Mouse (Mus musculus): ENCODE measurements around the gene Cbr1. TPM values are rescaled to one million over a fixed set of nuclear protein-coding genes. Genes with fewer than 3 reads are reported as not detected.

Cbr1 gene
- polyA plus RNA-seq, 1 experiment from 2014 or later = 137 TPM

- peaks cover 2% of the 10 kb centered on the region; the same call in 1 of the 2 replicates for H3K36me3 ChIP-seq (ENCODE audit: control insufficient read depth, insufficient read depth)
- no peak for ATAC-seq
- H3K9me3 ChIP-seq (ENCODE audit: control insufficient read depth, low read length) = no peaks in the 10 kb centered on the region
- H3K27ac ChIP-seq (ENCODE audit: low read length) = no peak overlapping the region
- H3K4me2 ChIP-seq (ENCODE audit: low read length) = no peak overlapping the region
- no peaks in the 10 kb centered on the region for H3K4me1 ChIP-seq (replicated peaks; ENCODE audit: control insufficient read depth, insufficient read depth, low read length)
- H3K4me3 ChIP-seq (replicated peaks; ENCODE audit: low read length) = no peak overlapping the region
- H3K27me3 ChIP-seq (replicated peaks; ENCODE audit: control insufficient read depth, insufficient read depth, low read length) = no peaks in the 10 kb centered on the region
- WGBS = 77% methylated on average over 6 of the region's 6 CpGs
- no peak overlapping the region for H3K9ac ChIP-seq (replicated peaks; ENCODE audit: low read depth, low read length)
Measured at GRCm38 (mm10) chr16:93581125-93581524, 24.5 kb upstream of the Cbr1 start.

DNA sequence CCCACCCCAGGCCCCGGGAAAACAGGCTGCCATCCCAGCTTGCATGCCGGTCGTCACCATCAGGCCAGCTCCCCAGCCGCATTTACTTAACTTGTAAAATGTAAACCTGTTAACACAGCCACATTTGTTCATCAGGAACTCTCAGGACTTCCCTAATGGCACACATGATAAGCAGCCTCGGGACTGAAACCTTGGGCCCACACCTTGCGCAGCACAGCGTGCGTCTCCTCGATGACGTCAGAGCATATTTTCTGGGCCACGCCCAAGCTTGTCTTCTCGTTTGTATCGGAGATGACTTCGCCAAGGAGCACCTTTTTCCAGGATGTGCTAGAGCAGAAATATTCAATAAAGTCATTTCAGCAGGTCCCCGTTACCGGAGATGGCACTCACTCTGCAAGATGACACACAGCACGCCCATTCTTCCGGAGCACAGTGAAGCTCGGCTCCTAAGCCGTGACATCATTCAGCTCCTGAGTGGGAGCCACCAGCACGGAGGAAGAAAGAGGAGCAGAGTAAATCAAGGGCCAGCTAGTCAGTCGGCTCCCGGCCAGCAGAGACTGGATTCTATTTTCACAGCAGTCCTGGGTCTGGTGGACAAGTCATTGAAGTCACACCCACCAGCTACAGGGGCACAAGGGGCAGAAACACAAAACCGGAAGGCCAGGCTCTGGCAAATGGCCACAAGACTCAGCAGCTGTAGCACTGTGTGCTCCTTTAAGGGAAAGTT is 20.5 kb upstream of the Cbr1 start:
- Histone ChIP-seq H3K4me3 (replicated peaks; ENCODE audit: low read length) (no peak overlapping the region), H3K36me3 (ENCODE audit: control insufficient read depth, insufficient read depth) (peaks cover 6% of the 10 kb centered on the region; the same call in 1 of the 2 replicates), H3K9ac (replicated peaks; ENCODE audit: low read depth, low read length) (no peak overlapping the region), H3K27me3 (replicated peaks; ENCODE audit: control insufficient read depth, insufficient read depth, low read length) (no peaks in the 10 kb centered on the region), H3K9me3 (ENCODE audit: control insufficient read depth, low read length) (no peaks in the 10 kb centered on the region), H3K27ac (ENCODE audit: low read length) (no peak overlapping the region), H3K4me1 (replicated peaks; ENCODE audit: control insufficient read depth, insufficient read depth, low read length) (no peaks in the 10 kb centered on the region), H3K4me2 (ENCODE audit: low read length) (no peak overlapping the region)
- no peak for ATAC-seq
- WGBS = 93% methylated on average over 24 of the region's 24 CpGs

DNA sequence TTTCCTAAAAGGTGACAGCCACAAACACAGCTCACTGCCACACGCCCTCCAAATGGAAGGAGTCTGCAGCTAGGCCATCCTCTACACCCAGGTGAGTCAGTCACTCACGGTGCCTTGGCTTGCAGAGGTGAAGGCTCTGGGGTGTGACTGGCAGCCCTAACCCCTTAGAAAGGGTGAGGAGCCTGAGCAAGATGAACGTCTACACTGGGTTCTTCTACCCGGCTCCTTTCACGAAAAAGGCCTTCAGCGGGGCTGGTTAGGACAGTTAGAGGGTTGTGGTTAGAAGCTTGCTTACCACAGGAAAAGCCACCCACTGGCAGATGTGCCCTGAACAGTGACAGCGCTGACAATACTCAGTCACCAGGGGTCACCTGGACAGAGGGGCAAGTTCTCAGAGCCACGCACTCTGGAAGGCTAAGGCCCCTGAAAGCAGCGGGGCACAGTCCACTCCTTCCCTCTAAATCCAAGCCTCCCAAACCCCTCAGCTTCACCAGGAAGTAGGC is 19.9 kb upstream of the Cbr1 start:
- H3K9ac ChIP-seq (replicated peaks; ENCODE audit: low read depth, low read length) = no peak overlapping the region
- no peak for ATAC-seq
- no peak overlapping the region for H3K4me2 ChIP-seq (ENCODE audit: low read length)
- H3K27me3 ChIP-seq (replicated peaks; ENCODE audit: control insufficient read depth, insufficient read depth, low read length) = no peaks in the 10 kb centered on the region
- H3K4me3 ChIP-seq (replicated peaks; ENCODE audit: low read length) = no peak overlapping the region
- no peaks in the 10 kb centered on the region for H3K4me1 ChIP-seq (replicated peaks; ENCODE audit: control insufficient read depth, insufficient read depth, low read length)
- peaks cover 8% of the 10 kb centered on the region; the same call in 1 of the 2 replicates for H3K36me3 ChIP-seq (ENCODE audit: control insufficient read depth, insufficient read depth)
- WGBS = 90% methylated on average over 9 of the region's 9 CpGs
- H3K27ac ChIP-seq (ENCODE audit: low read length) = no peak overlapping the region
- H3K9me3 ChIP-seq (ENCODE audit: control insufficient read depth, low read length) = no peaks in the 10 kb centered on the region

- no peaks in the 10 kb centered on the region for H3K27me3 ChIP-seq (replicated peaks; ENCODE audit: control insufficient read depth, insufficient read depth, low read length)
Measured at GRCm38 (mm10) chr16:93586382-93586781, 19.3 kb upstream of the Cbr1 start.

GRCm38 (mm10) chr16:93588281-93588680 is 17.4 kb upstream of the Cbr1 start:
- Histone ChIP-seq H3K36me3 (ENCODE audit: control insufficient read depth, insufficient read depth) (peaks cover 9% of the 10 kb centered on the region; the same call in 1 of the 2 replicates), H3K4me2 (ENCODE audit: low read length) (no peak overlapping the region), H3K4me1 (replicated peaks; ENCODE audit: control insufficient read depth, insufficient read depth, low read length) (no peaks in the 10 kb centered on the region), H3K9ac (replicated peaks; ENCODE audit: low read depth, low read length) (no peak overlapping the region), H3K27ac (ENCODE audit: low read length) (no peak overlapping the region), H3K9me3 (ENCODE audit: control insufficient read depth, low read length) (no peaks in the 10 kb centered on the region), H3K27me3 (replicated peaks; ENCODE audit: control insufficient read depth, insufficient read depth, low read length) (no peaks in the 10 kb centered on the region), H3K4me3 (replicated peaks; ENCODE audit: low read length) (no peak overlapping the region)
- 43% methylated on average over 4 of the region's 4 CpGs for WGBS
- no peak for ATAC-seq

More at GRCm38 (mm10) chr16:93586382-93586781, 19.3 kb upstream of the Cbr1 start:
- Histone ChIP-seq H3K9me3 (ENCODE audit: control insufficient read depth, low read length) (no peaks in the 10 kb centered on the region), H3K4me3 (replicated peaks; ENCODE audit: low read length) (no peak overlapping the region), H3K9ac (replicated peaks; ENCODE audit: low read depth, low read length) (no peak overlapping the region), H3K27ac (ENCODE audit: low read length) (no peak overlapping the region), H3K36me3 (ENCODE audit: control insufficient read depth, insufficient read depth) (peaks cover 8% of the 10 kb centered on the region; the same call in 1 of the 2 replicates), H3K4me1 (replicated peaks; ENCODE audit: control insufficient read depth, insufficient read depth, low read length) (no peaks in the 10 kb centered on the region), H3K4me2 (ENCODE audit: low read length) (no peak overlapping the region)
- ATAC-seq = no peak
- 52% methylated on average over 8 of the region's 8 CpGs for WGBS

- peaks cover 11% of the 10 kb centered on the region; the same call in 1 of the 2 replicates for H3K36me3 ChIP-seq (ENCODE audit: control insufficient read depth, insufficient read depth)
- no peaks in the 10 kb centered on the region for H3K27me3 ChIP-seq (replicated peaks; ENCODE audit: control insufficient read depth, insufficient read depth, low read length)
- H3K27ac ChIP-seq (ENCODE audit: low read length) = no peak overlapping the region
- H3K9me3 ChIP-seq (ENCODE audit: control insufficient read depth, low read length) = no peaks in the 10 kb centered on the region
- no peak overlapping the region for H3K4me3 ChIP-seq (replicated peaks; ENCODE audit: low read length)
- H3K9ac ChIP-seq (replicated peaks; ENCODE audit: low read depth, low read length) = no peak overlapping the region
- no peaks in the 10 kb centered on the region for H3K4me1 ChIP-seq (replicated peaks; ENCODE audit: control insufficient read depth, insufficient read depth, low read length)
- no peak for ATAC-seq
- H3K4me2 ChIP-seq (ENCODE audit: low read length) = no peak overlapping the region
- WGBS = 96% methylated on average over 15 of the region's 15 CpGs
Measured at GRCm38 (mm10) chr16:93590915-93591314, 14.7 kb upstream of the Cbr1 start.

GRCm38 (mm10) chr16:93591450-93592430 is 13.9 kb upstream of the Cbr1 start:
- no peak for ATAC-seq
- Histone ChIP-seq H3K9me3 (ENCODE audit: control insufficient read depth, low read length) (no peaks in the 10 kb centered on the region), H3K4me1 (replicated peaks; ENCODE audit: control insufficient read depth, insufficient read depth, low read length) (no peaks in the 10 kb centered on the region), H3K27me3 (replicated peaks; ENCODE audit: control insufficient read depth, insufficient read depth, low read length) (no peaks in the 10 kb centered on the region), H3K4me3 (replicated peaks; ENCODE audit: low read length) (no peak overlapping the region), H3K36me3 (ENCODE audit: control insufficient read depth, insufficient read depth) (peaks cover 9% of the 10 kb centered on the region; the same call in 1 of the 2 replicates), H3K27ac (ENCODE audit: low read length) (no peak overlapping the region), H3K4me2 (ENCODE audit: low read length) (no peak overlapping the region), H3K9ac (replicated peaks; ENCODE audit: low read depth, low read length) (no peak overlapping the region)
- WGBS = 94% methylated on average over 19 of the region's 20 CpGs

- H3K9ac ChIP-seq (replicated peaks; ENCODE audit: low read depth, low read length) = no peak overlapping the region
- H3K4me2 ChIP-seq (ENCODE audit: low read length) = no peak overlapping the region
- peaks cover 11% of the 10 kb centered on the region; the same call in 1 of the 2 replicates for H3K36me3 ChIP-seq (ENCODE audit: control insufficient read depth, insufficient read depth)
- H3K27ac ChIP-seq (ENCODE audit: low read length) = no peak overlapping the region
- H3K27me3 ChIP-seq (replicated peaks; ENCODE audit: control insufficient read depth, insufficient read depth, low read length) = no peaks in the 10 kb centered on the region
- H3K9me3 ChIP-seq (ENCODE audit: control insufficient read depth, low read length) = no peaks in the 10 kb centered on the region
- H3K4me1 ChIP-seq (replicated peaks; ENCODE audit: control insufficient read depth, insufficient read depth, low read length) = no peaks in the 10 kb centered on the region
- ATAC-seq = no peak
- 95% methylated on average over 3 of the region's 3 CpGs for WGBS
- H3K4me3 ChIP-seq (replicated peaks; ENCODE audit: low read length) = no peak overlapping the region
Measured at GRCm38 (mm10) chr16:93592711-93593110, 12.9 kb upstream of the Cbr1 start.

DNA sequence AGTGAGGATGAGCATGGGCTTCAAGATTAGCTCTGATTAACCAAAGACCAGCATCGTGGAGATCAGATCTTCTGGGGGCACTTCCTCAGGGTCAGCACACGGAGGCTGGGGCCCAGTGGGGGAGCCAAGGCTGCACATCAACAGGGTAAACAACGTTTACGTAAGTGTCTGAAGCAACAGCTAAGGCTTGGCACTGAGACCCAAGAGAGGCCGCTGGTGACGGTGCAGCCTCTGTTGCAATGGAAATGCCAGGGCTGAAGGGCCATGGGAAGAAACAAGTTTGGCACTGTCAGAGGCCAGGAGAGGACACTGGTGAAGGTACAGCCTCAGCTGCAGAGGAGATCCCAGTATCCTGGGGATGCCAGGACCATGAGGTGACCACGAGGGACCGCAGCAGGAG is 12.2 kb upstream of the Cbr1 start:
- 88% methylated on average over 8 of the region's 8 CpGs for WGBS
- no peak for ATAC-seq
- Histone ChIP-seq H3K4me2 (ENCODE audit: low read length) (no peak overlapping the region), H3K4me1 (replicated peaks; ENCODE audit: control insufficient read depth, insufficient read depth, low read length) (no peaks in the 10 kb centered on the region), H3K4me3 (replicated peaks; ENCODE audit: low read length) (no peak overlapping the region), H3K27ac (ENCODE audit: low read length) (no peak overlapping the region), H3K27me3 (replicated peaks; ENCODE audit: control insufficient read depth, insufficient read depth, low read length) (no peaks in the 10 kb centered on the region), H3K9ac (replicated peaks; ENCODE audit: low read depth, low read length) (no peak overlapping the region), H3K9me3 (ENCODE audit: control insufficient read depth, low read length) (no peaks in the 10 kb centered on the region), H3K36me3 (ENCODE audit: control insufficient read depth, insufficient read depth) (peaks cover 11% of the 10 kb centered on the region; the same call in 1 of the 2 replicates)
